Mouse (Mus musculus) testis, adult 2 months (tissue): ENCODE results near the gene Sult5a1.

Experiments
- CTCF ChIP-seq: fragments of 200-500 bp; IDR thresholded peaks from 2 replicates; pipeline ENCODE4 v1.5.1; 2012; ENCODE audit warnings: low read depth, mild to moderate bottlenecking, inconsistent platforms, low read length, moderate library complexity; ENCODE audit not compliant: control insufficient read depth, insufficient read depth, insufficient replicate concordance
- POLR2A ChIP-seq: fragments of 200-500 bp; IDR thresholded peaks from 2 replicates; pipeline ENCODE4 v1.6.1; 2012; ENCODE audit warnings: low read depth, mild to moderate bottlenecking, inconsistent platforms, low read length, moderate library complexity; ENCODE audit not compliant: control insufficient read depth

DNA sequence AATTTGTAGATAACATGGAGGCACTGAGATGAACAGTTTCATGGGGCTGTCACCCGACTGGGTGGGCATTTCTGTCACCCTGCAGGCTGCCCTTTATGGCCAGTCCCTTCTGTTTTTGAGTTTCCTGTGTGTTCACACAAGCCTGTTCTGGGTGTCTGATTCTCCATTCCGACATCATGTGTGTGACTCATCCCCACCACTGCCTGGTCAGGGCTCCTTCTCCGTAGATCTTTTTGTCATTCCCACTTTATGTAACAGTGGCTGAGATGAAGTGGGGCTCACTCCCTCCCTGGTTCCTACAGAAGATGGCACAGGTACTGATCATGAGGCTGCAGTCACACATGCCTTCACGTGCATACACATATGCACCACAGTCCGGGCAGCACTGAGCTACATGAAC lies 35.4 kb downstream of the Sult5a1 start:
- TF ChIP-seq CTCF (no peak), POLR2A (no peak)
